Mouse (Mus musculus) layer of hippocampus, adult 8-10 months (tissue): ENCODE measurements around the gene Lsm4. TPM values are rescaled to one million over a fixed set of nuclear protein-coding genes. Genes with fewer than 3 reads are reported as not detected.

Experiments
- DNase-seq, 2 experiments: peaks; one replicate each; pipeline ENCODE4 v3.0.0; 2022; ENCODE audit warnings: low spot score in 2 of 2
- total RNA-seq, 4 experiments: library from RNA; stranded (reverse); gene quantifications; 2 replicates each; pipeline ENCODE4 v1.2.4; 2022

Gene Lsm4
- 10 to 100 TPM; 57.1 to 66.2 (median 64.1) TPM for total RNA-seq

DNA sequence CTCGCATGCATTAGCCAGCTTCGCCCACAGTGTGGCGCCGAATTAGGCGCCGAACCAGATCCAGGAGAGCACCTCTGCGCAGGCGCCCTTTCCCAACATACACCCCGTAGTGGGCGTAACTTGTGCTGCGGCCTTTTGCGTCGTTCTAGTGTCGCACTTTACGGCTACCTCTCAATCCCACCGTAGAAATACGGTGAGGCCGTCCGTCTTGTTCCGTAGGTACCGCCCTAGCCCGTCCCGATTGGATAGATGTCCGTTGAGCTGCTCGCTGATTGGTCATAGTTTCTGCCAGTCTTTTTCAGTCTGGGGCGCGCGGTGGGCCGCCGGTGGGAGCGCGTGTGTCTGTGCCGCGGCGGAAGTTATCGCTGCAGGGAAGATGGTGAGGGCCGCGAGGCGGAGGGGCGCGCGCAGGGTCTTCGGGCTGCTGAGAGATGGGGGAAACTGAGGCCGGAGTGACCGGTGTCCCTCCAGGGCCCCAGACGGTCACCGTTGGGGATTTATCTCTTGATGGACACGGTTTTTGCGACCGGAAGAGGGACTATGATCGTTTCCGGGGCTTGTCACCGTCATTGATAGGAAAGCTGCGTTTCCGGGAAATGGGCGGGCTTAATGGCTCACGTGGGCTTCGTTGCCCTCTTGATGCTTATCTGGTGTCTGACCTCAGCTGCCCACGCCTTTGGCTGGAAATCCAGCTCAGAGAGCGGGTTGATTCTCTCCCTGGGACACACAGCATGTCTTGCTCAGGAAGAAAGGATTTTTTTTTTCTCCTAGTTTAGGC is at the start of gene Lsm4:
TSS of gene Lsm4 (plus strand) at position 170 of the 778 bp plus-strand sequence.
- DNase-seq: peak; percentile 98 to 99

DNA sequence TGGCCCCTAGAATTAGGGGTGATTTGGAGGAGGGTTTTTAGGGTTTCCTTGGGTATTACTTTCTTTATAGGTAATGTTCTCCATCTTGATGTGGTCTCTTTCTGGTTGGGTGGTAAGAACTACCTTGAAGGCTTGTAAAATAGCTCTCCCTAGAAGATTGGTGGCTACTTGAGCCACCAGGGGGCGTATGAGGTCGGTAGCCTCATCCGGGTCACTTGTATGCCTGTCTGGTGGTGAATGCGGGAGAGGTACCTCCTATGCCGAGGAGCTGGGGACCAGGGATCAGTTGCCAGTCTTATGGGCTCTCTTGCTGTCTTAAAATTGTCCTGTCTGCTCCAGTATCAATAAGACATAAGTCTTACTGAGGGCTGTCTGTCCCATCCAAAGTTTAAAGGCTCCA is 47.9 kb upstream of the Lsm4 start:
- DNase-seq: no peak

- DNase-seq: no peak
Observed at GRCm38 (mm10) chr8:70627041-70627440, 46.0 kb upstream of the Lsm4 start.

DNA sequence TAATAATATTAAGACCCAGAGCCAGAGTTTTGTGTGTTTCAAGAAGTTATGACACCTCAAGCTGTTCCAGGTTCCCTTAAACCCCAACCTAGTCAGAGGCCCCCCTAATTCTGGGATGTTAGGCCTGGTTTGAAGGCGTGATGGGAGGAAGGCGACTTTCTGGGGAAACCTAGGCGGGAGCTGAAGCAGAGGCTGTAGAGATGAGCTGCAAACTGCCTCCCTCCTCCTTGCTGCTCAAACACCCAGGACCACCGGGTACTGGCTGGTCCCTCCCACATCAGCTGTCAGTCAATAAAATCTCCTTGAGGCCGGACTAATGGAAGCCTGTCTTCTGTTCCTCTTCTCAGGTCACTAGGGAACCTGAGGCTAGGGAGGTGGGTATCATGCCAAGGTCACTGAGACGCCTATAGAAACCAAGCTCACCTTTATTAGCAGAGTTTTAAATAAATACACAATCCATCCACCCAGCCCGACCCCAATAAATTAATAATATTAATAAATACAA is 44.0 kb upstream of the Lsm4 start:
- DNase-seq: no peak

DNA sequence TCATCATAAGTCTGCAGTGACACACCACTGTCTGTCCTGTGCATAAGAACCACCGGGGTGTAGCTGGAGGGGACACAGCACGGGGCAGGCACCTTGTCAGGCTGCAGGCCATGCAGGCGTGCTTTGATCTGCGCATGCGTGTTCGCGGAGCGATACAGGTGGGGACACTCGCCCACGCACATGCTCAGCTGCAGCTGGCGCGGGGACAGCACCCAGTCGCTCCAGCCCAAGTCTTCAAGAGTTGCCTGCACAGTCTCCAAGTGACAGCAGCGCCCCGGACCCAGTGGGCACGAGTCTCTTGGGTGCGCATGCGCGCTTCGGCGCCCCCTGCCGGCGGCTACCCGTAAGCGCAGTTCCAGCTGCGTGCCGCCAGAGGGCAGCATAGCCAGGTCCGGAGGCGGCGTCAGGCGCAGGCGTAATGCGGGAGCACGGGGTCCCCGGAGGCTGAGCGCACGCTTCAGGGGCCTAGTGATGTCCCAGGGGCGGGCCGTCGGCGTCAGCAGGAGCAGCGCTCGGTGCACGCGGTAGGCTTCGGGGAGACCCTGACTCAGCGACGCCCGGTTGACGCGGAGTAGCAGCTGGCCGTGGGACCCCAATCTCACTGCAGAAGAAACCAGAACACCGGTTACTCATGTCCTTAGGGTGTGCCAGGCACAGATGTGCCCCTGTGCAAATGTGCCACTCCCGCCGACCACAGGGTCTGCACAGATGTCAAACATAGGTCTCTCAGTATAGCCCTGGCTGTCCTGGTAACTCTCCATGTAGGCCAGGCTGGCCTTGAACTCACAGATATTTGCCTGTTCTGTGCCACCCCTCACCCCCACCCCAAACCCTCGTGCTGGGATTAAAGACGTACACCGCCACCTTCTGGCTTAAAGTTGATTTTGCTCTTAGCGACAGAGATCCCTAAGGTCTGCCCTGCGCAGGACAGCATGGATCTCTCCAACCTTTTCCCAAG is 43.2 kb upstream of the Lsm4 start:
- DNase-seq: peak; percentile 89 to 95

- DNase-seq: no peak
Observed at GRCm38 (mm10) chr8:70630532-70631381, 42.3 kb upstream of the Lsm4 start.

- DNase-seq: no peak
Observed at GRCm38 (mm10) chr8:70631436-70631835, 41.6 kb upstream of the Lsm4 start.

GRCm38 (mm10) chr8:70632346-70632892 is 40.6 kb upstream of the Lsm4 start, which contains the start of gene Gdf15:
Gene Gdf15, minus strand, starts transcription at chr8:70632456.
- no peak for DNase-seq

DNA sequence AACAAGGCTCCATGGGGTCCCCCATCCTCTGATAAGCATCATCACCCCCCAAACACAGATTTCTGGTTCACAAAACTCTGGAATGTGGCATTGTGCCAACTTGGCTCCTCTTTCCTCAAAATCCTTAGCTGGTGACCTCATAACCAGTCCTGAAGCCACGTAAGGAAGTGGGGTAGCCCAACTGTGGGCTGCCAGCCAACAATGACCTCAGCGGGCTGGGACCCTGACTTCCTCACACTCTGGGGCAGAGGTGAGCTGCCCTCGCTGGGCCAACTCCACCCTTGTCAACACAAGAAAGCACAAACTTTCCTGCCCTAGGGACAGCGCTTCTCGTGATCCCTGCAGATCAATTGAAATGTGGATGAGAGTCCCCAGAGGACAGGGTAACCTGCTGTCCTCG is 39.0 kb upstream of the Lsm4 start:
- DNase-seq: no peak

DNA sequence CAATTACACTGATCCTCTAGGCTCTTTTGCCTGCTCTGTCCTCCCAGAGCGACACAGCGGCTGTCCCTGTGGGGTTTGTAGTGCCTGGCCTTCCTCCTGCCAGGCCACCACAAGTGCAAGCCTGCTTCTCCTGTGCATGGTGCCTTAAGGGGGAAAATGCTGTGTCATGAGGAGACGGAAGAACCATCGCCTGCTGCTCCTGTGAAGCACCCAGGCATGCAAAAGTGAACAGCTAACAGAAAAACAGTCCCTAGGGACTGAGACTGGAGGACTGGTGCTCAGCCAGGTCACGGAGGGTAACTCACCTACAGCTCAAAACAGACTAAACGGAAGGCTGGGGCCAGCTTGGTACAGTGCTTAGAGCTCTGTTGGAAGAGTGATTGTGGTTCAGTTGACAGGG is 37.5 kb upstream of the Lsm4 start:
- no peak for DNase-seq

DNA sequence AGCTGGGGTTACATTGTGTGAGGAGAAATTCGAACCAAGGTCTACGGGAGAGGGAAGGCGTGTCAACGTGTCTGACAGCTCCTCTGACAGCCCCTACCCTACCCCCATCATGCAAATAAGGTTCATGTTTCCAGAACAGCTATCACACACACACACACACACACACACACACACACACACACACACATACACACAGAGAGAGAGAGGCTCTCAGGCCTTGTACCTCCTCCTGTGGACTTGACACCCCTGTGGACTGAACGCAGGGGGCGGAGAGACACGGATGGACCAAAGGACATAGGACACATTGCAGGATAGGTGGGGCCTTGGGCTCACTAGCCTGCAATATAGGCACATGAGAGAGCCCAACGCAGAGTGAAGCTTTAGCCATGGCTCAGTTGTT is 36.2 kb upstream of the Lsm4 start:
- no peak for DNase-seq

DNA sequence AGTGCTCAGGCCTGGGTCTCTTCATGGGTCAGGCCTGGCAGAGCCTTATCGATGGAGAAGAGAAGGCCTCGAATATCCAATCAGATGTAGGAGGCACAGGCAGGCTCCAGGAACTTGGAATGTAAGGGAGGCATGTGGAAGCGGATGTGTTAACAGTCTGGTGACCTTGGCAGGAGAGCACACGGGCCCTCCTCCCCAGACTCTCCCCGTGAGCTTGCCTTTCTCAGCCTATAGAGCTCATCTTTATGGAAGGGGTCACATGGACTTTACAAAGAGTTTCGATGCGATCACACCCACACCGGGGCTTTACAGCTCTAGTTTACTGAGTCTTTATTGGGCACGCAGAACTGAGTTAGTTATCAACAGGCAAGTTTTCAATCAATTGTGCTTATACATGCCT is 34.3 kb upstream of the Lsm4 start:
- no peak for DNase-seq

- no peak for DNase-seq
Observed at GRCm38 (mm10) chr8:70643019-70643418, 30.0 kb upstream of the Lsm4 start.

GRCm38 (mm10) chr8:70644065-70644464 is 29.0 kb upstream of the Lsm4 start:
- DNase-seq: no peak

DNA sequence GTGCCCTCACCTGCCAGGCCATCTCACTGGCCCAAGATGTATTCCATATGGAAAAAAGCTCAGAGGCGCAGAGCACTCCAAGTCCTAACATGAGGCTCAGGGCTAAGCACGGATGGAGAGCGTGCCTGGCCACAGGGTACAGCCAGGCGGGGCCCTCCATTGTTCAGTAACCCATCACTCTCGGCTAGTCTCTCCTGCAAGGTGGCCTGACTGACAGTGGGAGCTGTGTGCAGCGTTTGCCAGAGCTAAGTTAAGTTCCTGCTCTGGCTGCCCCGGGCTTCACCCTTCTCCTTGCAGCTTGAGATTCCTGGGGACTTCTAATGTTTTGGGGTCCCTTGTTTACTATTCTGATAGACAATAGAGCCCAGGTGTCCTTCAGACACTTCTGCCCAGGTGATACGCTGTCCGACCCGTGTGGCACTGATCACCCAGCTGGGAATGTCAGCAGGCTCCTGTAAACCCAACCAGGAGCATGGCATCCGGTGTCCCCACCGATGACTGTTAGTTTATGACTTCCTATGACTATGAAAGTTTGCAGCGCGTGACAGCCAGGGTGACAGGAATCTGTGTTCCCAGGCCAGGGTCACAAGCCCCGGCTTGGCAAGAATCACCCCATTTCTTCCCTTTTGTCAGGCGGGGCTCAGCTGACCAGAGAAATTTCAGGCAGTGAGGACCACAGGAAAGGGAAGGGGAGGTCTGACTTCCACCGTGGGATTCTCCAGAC is 27.4 kb upstream of the Lsm4 start:
- DNase-seq: no peak

GRCm38 (mm10) chr8:70646369-70646768 is 26.7 kb upstream of the Lsm4 start:
- DNase-seq: no peak

GRCm38 (mm10) chr8:70646775-70647174 is 26.3 kb upstream of the Lsm4 start:
- DNase-seq: no peak

GRCm38 (mm10) chr8:70647343-70648163 is 25.5 kb upstream of the Lsm4 start:
- DNase-seq: no peak

DNA sequence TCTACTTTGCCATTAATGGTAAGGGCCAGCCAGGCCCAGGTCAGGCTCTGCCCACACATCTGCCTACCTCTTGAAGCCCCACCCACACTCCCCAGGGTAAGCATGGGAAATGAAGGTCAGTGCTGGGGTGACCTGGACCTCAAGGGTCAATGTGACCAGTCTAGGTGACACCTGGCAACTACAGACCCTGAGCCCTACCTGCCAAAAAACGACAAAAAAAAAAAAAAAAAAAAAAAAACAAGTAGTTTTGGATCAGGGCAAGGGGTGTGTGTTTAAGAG is 24.9 kb upstream of the Lsm4 start:
- no peak for DNase-seq

GRCm38 (mm10) chr8:70648921-70649320 is 24.1 kb upstream of the Lsm4 start:
- no peak for DNase-seq
